Mouse (Mus musculus) testis, postnatal 14 days (tissue): ENCODE data around the gene Adrb1.
"Not testable (repeated sequence)": the region's sequence is repeated elsewhere in the genome, so short reads cannot be mapped to it uniquely, and the experiment has no call there.

Experiments used
- DNase-seq: peaks from one replicate; pipeline ENCODE4 v3.0.0; 2021; ENCODE audit warnings: low spot score

The Adrb1 gene

DNA sequence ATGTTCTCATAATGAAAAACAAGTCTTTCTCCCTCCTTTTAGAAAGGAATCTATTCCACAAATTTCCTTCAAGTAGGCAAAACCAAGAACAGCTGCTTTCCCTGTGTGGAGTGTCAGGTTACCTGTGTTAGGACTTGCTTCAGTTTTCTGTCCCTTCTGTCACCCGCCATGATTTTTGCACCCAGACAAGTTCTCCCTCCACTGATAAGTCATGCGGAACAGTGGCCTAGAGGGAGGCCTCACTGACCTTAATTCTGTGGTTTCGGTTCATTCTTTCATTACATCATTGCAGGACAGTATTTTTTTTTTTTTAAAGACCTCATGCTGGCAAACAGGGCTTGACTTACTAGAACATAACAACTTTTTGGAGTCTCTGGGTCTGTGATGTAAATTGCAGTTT, 27.3 kb downstream of the Adrb1 start:
- DNase-seq, result no peak

DNA sequence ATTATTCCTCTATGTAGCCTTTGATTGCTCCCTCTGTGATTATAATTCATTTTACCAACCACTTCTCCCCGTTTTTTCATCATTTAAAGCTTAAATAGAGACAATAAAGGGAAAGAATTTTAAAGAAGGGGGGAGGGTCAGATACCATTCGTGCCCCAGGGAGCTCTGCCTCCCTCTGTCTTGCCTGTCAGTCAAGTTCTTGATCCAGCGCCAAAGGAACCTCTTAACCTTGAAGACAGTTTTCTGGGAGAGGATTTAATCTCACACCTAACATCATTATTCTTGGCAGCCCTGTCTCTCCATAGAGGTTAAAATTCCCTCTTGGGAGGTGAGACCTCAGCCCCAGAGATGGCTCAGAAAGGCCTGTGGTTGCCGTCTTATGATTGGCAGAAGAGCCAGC, 28.7 kb downstream of the Adrb1 start:
- no peak for DNase-seq

DNA sequence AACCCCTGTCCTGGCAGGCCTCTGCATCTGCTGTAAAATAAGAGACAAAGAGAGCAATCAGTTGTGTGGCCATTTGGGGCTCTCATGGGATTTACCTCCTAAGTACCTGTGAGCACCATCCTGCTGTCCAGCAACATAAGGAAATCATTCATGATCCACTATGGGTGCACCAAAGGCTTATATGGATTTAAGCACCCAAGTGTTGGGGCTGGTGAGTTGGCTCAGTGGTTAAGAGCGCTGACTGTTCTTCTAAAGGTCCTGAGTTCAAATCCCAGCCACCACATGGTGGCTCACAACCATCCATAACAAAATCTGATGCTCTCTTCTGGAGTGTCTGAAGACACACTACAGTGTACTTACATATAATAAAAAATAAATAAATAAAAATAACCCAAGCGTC, 32.5 kb downstream of the Adrb1 start:
- DNase-seq, result not testable (repeated sequence)

DNA sequence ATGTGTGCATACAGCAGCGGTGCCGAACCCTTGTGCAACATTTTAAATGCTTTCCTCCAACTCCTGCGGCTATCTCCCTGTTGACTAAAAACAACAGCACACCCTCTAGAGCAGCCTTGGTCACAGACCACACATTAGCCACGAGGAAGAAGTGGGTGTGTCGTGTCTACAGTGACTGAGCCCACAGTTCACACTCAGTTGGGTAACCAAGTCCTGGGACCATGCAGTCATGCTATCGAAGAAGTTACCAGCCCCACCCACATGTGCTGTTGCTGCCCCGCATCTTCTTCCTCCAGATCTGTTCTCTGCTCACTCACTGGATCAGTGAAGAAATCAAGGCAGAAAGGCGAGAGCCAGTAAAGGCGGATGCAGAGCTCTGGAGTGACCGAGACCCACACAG, 34.4 kb downstream of the Adrb1 start:
- no peak for DNase-seq

DNA sequence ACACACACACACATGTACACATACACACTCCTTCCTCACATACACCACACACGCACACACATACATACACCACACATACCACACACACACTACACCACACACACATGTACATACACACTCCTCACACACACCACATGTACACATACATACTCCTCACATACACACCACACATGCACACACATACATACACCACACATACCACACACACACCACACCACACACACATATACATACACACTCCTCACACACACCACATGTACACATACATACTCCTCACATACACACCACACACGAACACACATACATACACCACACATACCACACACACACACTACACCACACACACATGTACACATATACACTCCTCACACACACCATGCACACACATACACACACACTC, 36.3 kb downstream of the Adrb1 start:
- DNase-seq, result no peak

DNA sequence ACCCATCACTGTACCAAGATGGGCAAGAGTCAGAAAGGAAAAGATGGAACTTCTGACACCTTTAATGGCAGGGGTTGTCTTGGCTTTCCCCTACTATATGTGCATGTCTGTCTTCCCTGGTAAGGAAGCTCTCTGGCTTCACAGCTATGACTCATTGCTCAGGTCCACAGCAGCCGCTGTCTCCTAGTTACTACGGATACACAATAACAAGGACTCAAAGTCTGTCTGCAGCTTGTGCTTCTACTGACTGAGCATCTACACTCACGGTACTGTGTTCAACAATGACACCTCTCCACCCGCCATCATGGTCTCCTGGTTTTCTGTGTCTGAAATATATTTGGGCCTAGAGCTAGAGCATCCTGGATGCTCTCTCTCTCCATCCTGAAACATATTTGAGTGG, 37.7 kb downstream of the Adrb1 start:
- no peak for DNase-seq

DNA sequence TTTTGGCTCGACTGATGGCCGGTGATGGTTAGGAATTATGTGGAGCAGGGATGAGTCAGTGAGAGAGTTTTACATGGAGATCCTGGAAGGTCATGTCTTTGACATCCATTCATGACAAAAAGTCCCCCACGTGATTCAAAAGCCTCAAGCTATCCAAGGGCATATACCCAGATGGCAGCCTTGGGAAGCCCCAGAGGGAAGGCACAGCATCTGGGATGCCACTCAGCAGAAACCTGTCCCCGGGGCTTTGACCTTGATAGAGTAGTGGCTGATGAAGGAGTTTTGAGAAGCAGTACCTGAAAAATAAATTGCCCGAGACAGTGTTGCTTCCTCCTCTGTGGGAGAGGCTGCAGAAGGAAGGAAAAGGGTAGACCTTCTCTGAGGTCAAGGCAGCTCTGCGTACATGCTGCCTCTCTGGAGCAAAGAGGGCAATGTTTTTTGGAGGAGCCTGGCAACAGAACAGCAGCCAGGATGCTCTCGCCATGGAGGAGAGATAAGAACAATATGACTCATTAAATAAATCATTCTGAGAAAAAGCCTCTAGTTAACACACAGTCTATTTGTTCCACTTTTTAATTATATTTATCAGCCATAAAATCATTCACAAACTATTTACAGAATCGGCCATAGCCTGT, 38.4 kb downstream of the Adrb1 start:
- DNase-seq, result no peak

DNA sequence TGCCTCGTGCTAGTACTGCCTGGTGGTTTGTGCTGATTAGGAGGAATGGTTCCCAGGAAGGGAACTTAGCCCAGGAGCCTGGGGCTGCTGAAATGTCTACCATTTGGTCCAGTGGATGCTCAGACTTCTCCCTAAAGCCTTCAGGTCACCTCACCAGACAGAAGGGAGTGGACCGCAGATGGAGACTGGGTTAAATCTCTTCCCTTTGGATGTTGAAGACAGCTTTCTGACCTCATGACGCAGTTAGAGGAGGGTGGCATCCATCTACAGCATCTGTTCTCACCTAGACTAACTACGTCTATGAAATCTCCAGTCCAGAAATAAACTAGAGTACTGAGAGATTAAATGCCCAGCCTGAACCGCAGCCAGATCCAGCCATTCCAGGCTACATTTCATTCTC, 39.1 kb downstream of the Adrb1 start:
- no peak for DNase-seq

DNA sequence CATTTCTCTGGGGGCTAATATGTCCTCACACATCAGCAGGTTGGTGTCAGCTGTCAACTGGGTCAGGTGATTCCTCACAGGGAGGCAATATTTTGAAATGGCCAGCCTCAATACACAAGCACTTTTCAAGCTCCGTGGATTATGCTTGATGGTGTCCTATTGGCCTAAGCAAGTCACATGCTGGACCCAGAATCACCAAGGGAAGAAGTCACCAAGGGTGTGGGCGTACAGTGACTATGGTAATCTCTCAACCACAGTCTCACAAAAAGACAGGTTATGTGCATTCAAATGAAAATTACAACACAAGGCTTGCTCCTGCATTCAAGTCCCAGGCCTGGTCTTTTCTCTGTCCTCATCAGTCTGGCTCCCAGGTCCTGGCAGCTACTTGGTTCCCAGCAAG, 39.7 kb downstream of the Adrb1 start:
- no peak for DNase-seq

DNA sequence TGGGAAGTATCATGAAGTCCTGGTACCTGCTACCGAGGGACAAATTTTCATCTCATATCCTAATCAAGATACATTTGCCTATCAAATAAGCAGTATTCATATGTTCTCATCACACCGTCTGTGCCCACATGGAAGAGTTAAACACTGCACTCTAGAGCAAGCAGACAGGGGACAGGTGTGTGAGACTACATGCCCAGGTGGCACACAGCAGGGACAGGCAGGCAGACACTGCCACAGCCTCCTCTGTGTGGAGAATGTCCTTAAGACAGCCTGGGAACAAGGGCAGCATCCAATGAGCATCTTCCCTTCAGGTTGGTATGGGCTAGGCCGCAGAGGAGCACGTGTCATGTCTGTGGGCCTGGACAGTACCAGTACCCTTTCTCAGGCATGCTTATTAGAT, 40.7 kb downstream of the Adrb1 start:
- no peak for DNase-seq

DNA sequence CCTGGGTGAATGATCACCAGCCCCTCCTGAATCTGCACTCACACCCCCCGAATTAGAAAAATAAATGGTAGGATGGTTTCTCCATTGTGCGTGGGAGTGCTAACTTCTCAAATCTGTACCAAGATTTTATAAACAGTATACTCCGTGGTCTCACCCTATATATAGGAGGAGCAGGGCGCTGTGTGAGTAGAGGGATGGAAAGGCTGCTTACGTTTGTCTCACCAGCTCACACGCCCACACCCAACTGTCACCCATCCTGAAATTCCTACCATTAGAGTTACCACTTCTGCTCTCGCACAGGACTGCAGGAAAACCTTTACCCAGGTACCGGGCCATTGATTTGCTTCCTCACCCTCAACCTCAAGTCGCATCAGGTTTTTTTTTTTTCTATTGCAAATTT, 47.0 kb downstream of the Adrb1 start:
- DNase-seq, result no peak

DNA sequence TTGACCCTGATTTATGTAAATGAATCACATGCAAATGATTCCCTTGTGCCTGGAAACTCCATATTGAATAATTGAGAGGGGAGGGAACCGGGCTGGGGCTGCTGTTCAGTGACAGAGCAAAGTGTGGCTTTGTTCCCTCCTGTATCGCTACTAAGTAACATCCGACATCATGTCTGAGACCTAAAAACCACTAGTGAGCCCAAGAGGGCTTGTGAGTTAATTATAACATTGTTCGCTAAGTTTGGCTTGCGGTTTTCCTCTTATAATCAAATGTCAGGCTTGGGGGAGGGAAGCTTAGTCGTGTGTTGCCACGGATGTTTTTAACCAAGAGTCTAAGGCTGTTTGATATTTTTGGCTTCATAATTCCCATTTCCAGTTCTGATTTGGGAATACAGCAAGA, 50.2 kb downstream of the Adrb1 start:
- no peak for DNase-seq

DNA sequence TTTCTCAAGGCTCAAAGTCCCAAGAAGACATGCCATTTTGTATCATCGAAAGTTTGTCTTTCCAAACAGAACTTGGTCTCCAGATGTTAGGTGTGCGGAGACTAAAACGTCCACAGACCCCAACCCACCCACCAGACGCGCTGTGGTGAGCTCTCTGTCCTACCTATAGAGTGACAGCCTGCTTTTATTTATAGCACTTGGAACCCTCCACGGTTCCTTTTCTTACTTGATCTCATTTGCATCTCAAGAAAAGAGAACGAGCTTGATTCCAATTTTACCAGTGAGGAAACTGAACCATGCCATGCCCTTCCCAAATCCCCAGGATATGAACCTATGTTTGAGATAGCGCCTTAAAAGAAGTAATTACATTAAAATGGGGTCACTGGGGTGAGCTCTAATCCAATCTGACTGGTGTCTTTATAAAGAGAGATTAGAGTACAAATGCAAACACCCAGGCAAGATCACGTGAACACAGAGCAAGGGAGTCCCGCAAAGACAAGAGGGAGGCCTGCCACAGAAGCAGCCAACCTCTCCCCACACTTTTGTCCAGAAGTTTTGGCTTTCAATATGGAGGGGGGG, 51.5 kb downstream of the Adrb1 start:
- DNase-seq, result no peak

DNA sequence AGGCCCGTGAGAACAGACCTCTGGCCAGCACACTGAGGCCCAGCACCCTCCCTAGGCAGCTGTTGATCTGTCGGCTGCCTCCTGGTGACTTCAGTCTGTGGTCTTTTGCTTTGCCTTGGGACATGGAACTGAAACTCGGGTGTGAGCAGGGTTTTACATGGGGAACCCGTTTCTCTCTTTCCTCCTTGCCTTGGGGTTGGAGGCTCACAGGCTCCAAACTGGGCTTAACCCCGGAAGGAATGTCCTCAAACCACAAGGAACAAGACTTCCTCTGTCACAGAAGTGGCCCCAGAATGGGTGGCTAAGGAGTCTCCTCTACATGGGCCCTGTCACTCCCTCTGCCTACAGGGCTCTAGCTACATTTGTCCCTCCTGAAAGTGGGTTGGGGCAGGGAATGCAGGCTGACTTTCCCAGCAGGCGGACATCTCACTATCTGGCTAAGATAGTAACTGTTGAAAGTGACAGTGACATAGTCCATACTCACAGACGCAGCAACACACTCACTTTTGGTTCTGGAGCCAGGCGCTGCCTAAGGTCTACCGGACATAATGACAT, 52.5 kb downstream of the Adrb1 start:
- no peak for DNase-seq

DNA sequence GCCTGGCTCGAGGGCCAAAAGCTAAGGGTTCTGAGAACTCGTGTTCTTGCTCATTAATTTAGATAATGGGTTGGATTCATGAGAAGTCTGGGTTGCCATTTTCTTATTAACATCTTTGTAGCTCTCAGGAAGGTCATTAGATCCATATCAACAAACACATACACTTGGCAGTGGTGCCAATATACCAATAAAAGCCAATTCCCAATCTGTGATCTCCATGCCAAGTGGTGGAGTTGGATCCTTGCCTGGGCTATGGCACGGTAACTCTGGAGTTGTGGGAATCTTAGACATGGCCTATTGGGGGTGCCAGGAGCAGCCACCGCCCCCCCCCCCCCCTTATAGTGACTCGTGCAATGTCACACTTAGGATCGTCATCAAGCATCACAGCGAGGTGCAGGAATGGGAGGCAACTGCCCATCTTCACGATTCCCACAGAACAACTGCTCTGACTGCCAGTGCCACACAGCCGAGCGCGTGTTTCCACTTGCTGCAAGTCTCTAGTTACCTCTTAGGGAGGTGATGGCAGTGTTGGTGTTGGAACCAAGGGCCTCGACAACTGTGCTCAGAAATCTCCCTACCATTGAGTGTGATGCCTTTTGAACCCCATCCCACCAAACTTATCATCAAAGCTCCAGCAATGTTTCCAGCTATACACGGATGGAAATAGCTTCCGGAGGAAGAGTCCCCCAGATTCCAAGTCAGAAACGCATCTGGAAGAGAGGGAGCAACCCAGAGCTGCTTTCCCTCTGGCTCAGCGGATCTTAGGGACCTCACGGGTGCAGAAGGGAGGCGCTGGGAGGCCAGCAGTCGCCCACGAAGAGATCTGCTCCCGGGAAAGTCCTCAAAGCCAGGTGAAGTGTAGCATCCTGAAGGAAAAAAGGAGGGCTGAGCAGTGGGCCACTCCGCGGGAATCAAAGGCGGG, 53.2 kb downstream of the Adrb1 start:
- DNase-seq, result no peak

DNA sequence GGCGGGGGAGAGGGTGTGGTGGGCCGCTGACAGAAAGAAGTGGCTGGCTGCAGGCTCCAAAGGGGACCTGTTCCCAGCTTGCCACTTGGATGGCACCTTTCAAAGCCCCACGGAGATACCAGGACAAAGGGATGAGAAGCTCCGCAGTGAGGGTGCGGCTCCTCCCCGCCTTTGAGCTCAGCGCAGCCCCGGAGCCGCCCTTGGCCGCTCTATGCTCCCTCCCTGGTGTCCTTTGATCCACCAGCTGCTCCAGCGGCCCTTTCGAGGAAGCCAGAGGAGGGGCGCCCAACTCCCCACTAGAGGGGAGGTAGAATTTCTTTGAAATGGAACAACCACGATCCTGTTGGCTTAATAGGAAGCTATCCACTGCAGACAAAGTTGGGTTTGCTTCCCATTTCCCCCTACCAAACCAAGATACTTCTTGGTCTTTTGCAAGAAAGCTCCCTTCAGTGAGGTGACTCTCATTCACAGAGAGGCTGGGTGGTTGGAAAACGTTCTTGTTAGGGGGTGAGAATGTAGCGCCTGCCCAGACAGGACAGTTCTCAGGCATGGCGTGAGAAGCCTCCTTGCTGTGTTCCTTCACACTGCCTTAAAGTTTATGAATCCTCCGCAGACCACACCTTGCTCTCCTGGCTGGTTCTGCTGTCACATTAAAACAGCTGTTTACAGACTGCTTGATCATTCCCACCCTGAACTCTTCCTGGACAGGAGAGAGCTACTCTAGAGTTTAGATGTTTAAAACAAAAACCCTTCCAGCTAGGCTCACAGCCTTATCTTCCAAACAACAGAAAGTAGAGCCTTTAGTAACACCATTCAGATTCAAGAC, 54.1 kb downstream of the Adrb1 start:
- no peak for DNase-seq

DNA sequence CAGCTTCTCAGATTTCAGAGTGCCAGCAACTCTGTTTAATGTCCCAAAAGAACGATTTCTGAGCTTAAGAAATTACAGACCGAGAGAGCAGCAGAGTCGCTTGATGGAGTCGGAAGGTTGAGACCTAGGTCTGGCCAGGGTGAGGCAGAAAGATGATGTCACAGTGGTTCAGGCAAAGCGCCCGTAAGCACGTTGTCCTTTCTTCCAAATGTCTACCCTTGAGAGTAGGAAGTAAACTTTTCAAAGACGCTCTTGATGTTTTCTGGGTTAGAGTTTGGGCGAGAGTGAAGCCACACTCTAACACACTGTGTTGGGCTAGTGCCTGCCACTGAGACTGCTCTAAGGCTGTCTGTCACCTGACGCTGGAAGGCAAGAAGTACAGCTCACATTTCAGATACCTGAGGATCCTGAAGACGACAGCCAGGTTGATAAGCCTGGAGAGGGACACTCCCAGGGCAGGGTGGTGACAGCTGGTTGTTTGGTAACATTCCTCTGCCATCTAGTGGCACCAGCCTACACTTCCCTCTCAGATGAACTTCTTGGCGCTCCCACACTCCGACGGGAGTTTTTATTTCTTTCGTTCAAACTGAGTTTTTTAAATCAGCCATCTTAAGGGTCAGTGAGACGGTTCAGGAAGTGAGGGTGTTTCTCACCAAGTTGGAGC, 54.9 kb downstream of the Adrb1 start:
- no peak for DNase-seq

DNA sequence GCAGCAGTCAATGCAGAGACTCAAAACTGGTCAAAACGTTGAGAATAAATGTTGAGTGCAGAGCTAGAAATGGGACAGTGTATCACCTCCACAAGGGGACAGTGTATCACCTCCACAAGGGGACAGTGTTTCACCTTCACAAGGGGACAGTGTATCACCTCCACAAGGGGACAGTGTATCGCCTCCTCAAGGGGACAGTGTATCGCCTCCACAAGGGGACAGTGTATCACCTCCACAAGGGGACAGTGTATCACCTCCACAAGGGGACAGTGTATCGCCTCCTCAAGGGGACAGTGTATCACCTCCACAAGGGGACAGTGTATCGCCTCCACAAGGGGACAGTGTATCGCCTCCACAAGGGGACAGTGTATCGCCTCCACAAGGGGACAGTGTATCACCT, 56.5 kb downstream of the Adrb1 start:
- DNase-seq, result not testable (repeated sequence)
